Mouse (Mus musculus): ENCODE measurements at regions not wholly inside any gene's neighbourhood (a gene's known extent, or its start where the extent isn't known, plus 50 kb on each side); places are given as distances from the start of the nearest gene placed in this dataset.
A peak's percentile ranks its signal among the peaks of the same experiment; 100 is the strongest.

DNA sequence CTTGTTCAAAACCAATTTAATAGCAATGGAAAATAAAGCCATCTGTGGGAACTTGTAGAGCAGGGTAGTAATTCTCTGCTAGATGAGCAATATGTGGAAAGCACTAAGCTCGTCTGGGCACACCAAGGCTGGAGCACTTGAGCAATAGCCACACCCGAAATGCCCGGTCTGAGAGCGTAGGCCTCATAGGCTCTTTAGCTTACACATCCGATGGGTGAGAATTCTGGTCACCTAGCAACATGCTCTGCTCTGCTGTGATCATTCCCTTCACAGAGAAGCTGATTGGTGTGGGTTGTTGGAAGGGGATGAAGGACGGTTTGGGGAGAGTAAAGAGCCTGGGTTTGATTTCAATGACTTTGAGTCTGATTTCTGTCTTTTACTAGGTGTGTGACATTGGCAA lies 143.8 kb upstream of the Hs3st2 start:
- WGBS = 73% methylated on average over 6 of the region's 6 CpGs
- H3K4me1 ChIP-seq (ENCODE audit: control insufficient read depth, insufficient read depth, low read length) = no peaks in the 10 kb centered on the region
- no peak for DNase-seq
- no peak overlapping the region for H3K27ac ChIP-seq (ENCODE audit: insufficient read depth, low read length)
- no peaks in the 10 kb centered on the region for H3K27me3 ChIP-seq (ENCODE audit: control insufficient read depth, insufficient read depth, low read length)
- TF ChIP-seq CTCF (IDR thresholded peaks at IDR 0.05; ENCODE audit: borderline replicate concordance, insufficient read depth, low read depth, low read length) (no peak), POLR2A (IDR thresholded peaks at IDR 0.05; ENCODE audit: borderline replicate concordance, insufficient read depth, low read length) (no peak)
- no peak overlapping the region for H3K4me3 ChIP-seq (replicated peaks; ENCODE audit: insufficient read depth, low read depth, low read length)

DNA sequence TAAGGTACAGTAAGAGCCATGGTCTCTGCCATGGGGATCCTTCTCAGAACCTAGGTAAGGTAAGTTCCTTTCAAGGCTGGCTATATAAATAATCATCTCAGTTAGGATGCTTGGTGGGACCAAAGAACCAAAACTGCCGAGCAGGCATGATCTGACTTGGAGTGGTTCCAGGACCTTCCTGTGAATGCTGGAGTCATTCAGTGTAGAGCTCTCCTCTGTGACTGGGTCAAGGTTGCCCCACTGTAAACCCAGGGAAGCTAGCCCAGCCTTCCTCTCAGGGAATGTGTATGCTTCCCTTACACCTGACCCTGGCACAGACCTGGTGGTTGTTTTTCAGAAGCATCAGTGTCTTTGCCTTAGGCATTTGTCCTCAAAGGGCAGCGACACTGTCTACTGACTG lies 134.2 kb upstream of the Hs3st2 start:
- no peaks in the 10 kb centered on the region for H3K27me3 ChIP-seq (ENCODE audit: control insufficient read depth, insufficient read depth, low read length)
- no peak for TF ChIP-seq POLR2A (IDR thresholded peaks at IDR 0.05; ENCODE audit: borderline replicate concordance, insufficient read depth, low read length)
- no peak for TF ChIP-seq CTCF (IDR thresholded peaks at IDR 0.05; ENCODE audit: borderline replicate concordance, insufficient read depth, low read depth, low read length)
- no peaks in the 10 kb centered on the region for H3K4me1 ChIP-seq (ENCODE audit: control insufficient read depth, insufficient read depth, low read length)
- 47% methylated on average over 2 of the region's 2 CpGs for WGBS
- H3K27ac ChIP-seq (ENCODE audit: insufficient read depth, low read length) = no peak overlapping the region
- DNase-seq = no peak
- H3K4me3 ChIP-seq (replicated peaks; ENCODE audit: insufficient read depth, low read depth, low read length) = no peak overlapping the region

DNA sequence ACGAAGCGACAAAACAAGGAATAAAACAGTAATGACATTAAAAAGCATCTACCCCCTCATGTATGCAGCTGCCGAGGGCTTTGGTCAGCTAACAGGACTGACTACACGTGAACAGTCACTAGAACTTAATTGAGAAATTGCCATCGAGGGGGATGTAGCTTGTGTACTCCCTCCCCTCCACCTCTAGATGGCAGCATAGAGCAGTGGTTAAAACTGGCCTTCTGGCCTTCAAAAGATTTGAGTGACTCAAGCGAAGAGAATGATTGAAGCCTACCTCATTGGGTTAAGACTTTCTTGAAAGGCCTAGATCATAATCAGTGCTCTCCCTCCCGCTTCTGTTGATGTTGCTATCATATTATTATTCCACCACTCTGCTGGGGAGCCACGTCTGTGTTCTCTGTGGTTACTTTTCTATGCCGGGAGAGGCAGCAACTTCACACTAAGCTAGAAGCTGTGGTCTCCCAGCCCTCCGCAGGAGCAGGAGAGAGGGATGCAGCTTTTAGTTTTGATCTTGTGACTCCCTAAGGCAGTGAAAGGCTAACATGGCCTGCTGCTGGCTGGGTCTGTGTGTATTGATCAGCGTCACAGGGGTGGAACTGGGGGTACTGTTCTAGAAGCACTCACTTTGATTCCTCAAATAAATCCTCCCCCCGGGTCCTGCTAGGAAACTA lies 132.7 kb upstream of the Hs3st2 start:
- Histone ChIP-seq H3K27ac (ENCODE audit: insufficient read depth, low read length) (no peak overlapping the region), H3K4me3 (replicated peaks; ENCODE audit: insufficient read depth, low read depth, low read length) (no peak overlapping the region), H3K4me1 (ENCODE audit: control insufficient read depth, insufficient read depth, low read length) (no peaks in the 10 kb centered on the region), H3K27me3 (ENCODE audit: control insufficient read depth, insufficient read depth, low read length) (no peaks in the 10 kb centered on the region)
- peak; percentile 9 to 18 for DNase-seq
- WGBS = 48% methylated on average over 12 of the region's 12 CpGs
- TF ChIP-seq CTCF (IDR thresholded peaks at IDR 0.05; ENCODE audit: borderline replicate concordance, insufficient read depth, low read depth, low read length) = peak; percentile 69; the same call in 1 of the 2 replicates
- no peak for TF ChIP-seq POLR2A (IDR thresholded peaks at IDR 0.05; ENCODE audit: borderline replicate concordance, insufficient read depth, low read length)

GRCm38 (mm10) chr7:121259497-121260009 lies 132.1 kb upstream of the Hs3st2 start:
- H3K27ac ChIP-seq (ENCODE audit: insufficient read depth, low read length) = no peak overlapping the region
- no peak for DNase-seq
- no peak for TF ChIP-seq CTCF (IDR thresholded peaks at IDR 0.05; ENCODE audit: borderline replicate concordance, insufficient read depth, low read depth, low read length)
- TF ChIP-seq POLR2A (IDR thresholded peaks at IDR 0.05; ENCODE audit: borderline replicate concordance, insufficient read depth, low read length) = no peak
- 95% methylated on average over 21 of the region's 21 CpGs for WGBS
- H3K27me3 ChIP-seq (ENCODE audit: control insufficient read depth, insufficient read depth, low read length) = no peaks in the 10 kb centered on the region
- H3K4me3 ChIP-seq (replicated peaks; ENCODE audit: insufficient read depth, low read depth, low read length) = no peak overlapping the region
- H3K4me1 ChIP-seq (ENCODE audit: control insufficient read depth, insufficient read depth, low read length) = no peaks in the 10 kb centered on the region

DNA sequence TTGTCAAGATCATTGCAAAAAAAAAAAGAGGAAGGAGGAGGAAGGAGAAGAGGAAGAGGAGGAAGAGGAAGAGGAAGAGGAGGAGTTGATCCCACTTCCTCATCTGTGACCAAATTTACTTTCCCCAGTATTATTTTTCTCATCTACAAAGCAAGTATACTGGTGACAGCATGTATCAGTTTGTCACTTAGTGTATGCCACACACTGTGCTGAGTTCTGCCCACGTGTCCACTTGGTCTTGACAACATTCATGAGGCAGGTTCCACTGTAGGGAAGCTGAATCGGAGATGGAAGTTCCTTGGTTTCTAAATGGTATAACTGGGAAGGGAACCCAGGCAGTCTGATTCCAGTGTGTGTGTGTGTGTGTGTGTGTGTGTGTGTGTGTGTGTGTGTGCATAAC lies 122.3 kb upstream of the Hs3st2 start:
- no peak overlapping the region for H3K27ac ChIP-seq (ENCODE audit: insufficient read depth, low read length)
- H3K4me1 ChIP-seq (ENCODE audit: control insufficient read depth, insufficient read depth, low read length) = no peaks in the 10 kb centered on the region
- no peak for DNase-seq
- whole genome bisulfite sequencing = 74% methylated on average over 2 of the region's 2 CpGs
- TF ChIP-seq CTCF (IDR thresholded peaks at IDR 0.05; ENCODE audit: borderline replicate concordance, insufficient read depth, low read depth, low read length) (no peak), POLR2A (IDR thresholded peaks at IDR 0.05; ENCODE audit: borderline replicate concordance, insufficient read depth, low read length) (no peak)
- no peaks in the 10 kb centered on the region for H3K27me3 ChIP-seq (ENCODE audit: control insufficient read depth, insufficient read depth, low read length)
- H3K4me3 ChIP-seq (replicated peaks; ENCODE audit: insufficient read depth, low read depth, low read length) = no peak overlapping the region

- 48% methylated on average over 1 of the region's 1 CpGs for WGBS
- Histone ChIP-seq H3K4me3 (replicated peaks; ENCODE audit: insufficient read depth, low read depth, low read length) (no peak overlapping the region), H3K27me3 (ENCODE audit: control insufficient read depth, insufficient read depth, low read length) (no peaks in the 10 kb centered on the region; the same call in 1 of the 2 replicates), H3K4me1 (ENCODE audit: control insufficient read depth, insufficient read depth, low read length) (no peaks in the 10 kb centered on the region), H3K27ac (ENCODE audit: insufficient read depth, low read length) (no peak overlapping the region)
- no peak for DNase-seq
- TF ChIP-seq POLR2A (IDR thresholded peaks at IDR 0.05; ENCODE audit: borderline replicate concordance, insufficient read depth, low read length) (no peak), CTCF (IDR thresholded peaks at IDR 0.05; ENCODE audit: borderline replicate concordance, insufficient read depth, low read depth, low read length) (no peak)
Measured at GRCm38 (mm10) chr7:121280597-121280996, 111.1 kb upstream of the Hs3st2 start.

- H3K4me1 ChIP-seq (ENCODE audit: control insufficient read depth, insufficient read depth, low read length) = no peaks in the 10 kb centered on the region
- TF ChIP-seq CTCF (IDR thresholded peaks at IDR 0.05; ENCODE audit: borderline replicate concordance, insufficient read depth, low read depth, low read length) (no peak), POLR2A (IDR thresholded peaks at IDR 0.05; ENCODE audit: borderline replicate concordance, insufficient read depth, low read length) (no peak)
- no peak for DNase-seq
- no peak overlapping the region for H3K27ac ChIP-seq (ENCODE audit: insufficient read depth, low read length)
- no peaks in the 10 kb centered on the region; the same call in 1 of the 2 replicates for H3K27me3 ChIP-seq (ENCODE audit: control insufficient read depth, insufficient read depth, low read length)
- no peak overlapping the region for H3K4me3 ChIP-seq (replicated peaks; ENCODE audit: insufficient read depth, low read depth, low read length)
- 56% methylated on average over 7 of the region's 7 CpGs for WGBS
Measured at GRCm38 (mm10) chr7:121282154-121282553, 109.5 kb upstream of the Hs3st2 start.

DNA sequence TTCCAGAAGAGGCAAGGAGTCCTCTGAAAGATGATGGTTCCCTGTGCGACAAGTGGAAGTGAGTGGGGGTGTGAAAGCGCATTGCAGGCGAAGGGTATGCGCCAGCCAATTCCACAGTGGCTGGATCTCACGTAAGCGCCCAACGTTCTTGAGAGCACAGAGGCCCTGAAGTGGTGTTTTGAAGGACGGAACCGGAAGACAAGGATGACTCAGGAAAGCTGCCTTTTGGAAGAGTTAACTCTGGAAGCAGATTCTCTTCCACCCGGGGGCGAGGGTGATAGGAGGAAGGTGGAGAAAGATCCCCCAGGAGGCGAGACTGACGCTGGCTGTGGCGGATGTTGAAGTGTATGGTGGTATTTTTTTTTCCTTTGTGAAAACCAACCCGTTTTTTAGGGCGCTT lies 101.9 kb upstream of the Hs3st2 start:
- TF ChIP-seq POLR2A (IDR thresholded peaks at IDR 0.05; ENCODE audit: borderline replicate concordance, insufficient read depth, low read length) (no peak), CTCF (IDR thresholded peaks at IDR 0.05; ENCODE audit: borderline replicate concordance, insufficient read depth, low read depth, low read length) (no peak)
- H3K4me1 ChIP-seq (ENCODE audit: control insufficient read depth, insufficient read depth, low read length) = no peaks in the 10 kb centered on the region
- H3K27ac ChIP-seq (ENCODE audit: insufficient read depth, low read length) = no peak overlapping the region
- WGBS = 84% methylated on average over 16 of the region's 16 CpGs
- no peaks in the 10 kb centered on the region for H3K27me3 ChIP-seq (ENCODE audit: control insufficient read depth, insufficient read depth, low read length)
- no peak overlapping the region for H3K4me3 ChIP-seq (replicated peaks; ENCODE audit: insufficient read depth, low read depth, low read length)
- no peak for DNase-seq
